Mouse (Mus musculus): ENCODE measurements around the gene Tspan12.
A peak's percentile ranks its signal among the peaks of the same experiment; 100 is the strongest.
"Not testable (repeated sequence)": the region's sequence is repeated elsewhere in the genome, so short reads cannot be mapped to it uniquely, and the experiment has no call there.

Gene Tspan12

GRCm38 (mm10) chr6:21828437-21828836 lies 23.9 kb downstream of the Tspan12 start:
- 0 out of 2 replicates have a peak, but pooled peaks have one; percentile 27 for ATAC-seq (ENCODE audit: low TSS enrichment)

DNA sequence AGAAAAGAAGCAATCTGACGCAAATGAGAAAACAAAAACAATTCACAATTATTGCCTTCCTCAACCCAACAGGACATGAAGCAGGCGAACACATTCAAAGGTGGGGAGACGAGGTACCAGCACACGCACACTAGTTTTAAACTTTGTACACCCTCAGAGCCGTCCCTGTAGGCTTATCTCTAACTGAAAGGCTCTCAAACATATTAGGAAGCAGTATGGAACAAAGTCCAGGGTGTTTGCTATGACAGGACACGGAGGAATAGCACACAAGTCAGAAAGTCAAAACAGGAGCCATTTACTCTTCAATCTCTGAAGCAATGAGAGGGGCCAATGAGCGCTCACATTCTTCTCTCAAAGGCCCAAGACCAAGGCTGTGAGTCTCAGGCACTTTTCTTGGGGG lies 24.3 kb downstream of the Tspan12 start:
- no peak for ATAC-seq (ENCODE audit: low TSS enrichment)

DNA sequence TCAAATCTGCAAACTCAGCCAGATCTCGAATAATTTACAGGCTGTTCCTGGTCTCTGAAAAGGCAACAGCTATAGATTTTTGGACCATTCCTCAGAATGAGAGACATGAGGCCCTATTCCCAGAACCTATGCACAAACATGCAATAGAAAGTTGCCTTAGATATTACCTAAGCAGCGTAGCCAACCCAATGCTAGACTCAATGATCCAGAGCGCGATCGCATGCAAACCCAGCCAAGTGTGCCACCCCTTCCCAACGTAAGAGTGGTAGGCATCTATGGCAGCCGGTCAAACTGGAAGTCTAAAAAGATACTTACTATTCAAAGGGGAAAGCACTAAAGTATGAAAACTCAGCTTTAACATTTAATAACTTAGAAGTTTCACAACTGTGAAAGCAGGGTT lies 28.6 kb downstream of the Tspan12 start:
- ATAC-seq (ENCODE audit: low TSS enrichment), result no peak

- 0 out of 2 replicates have a peak, but pooled peaks have one; percentile 31 for ATAC-seq (ENCODE audit: low TSS enrichment)
Measured at GRCm38 (mm10) chr6:21823281-21823680, 29.0 kb downstream of the Tspan12 start.

- no peak for ATAC-seq (ENCODE audit: low TSS enrichment)
Measured at GRCm38 (mm10) chr6:21822721-21823134, 29.6 kb downstream of the Tspan12 start.

GRCm38 (mm10) chr6:21818107-21818807 lies 34.1 kb downstream of the Tspan12 start:
- ATAC-seq (ENCODE audit: low TSS enrichment), result no peak

- no peak for ATAC-seq (ENCODE audit: low TSS enrichment)
Measured at GRCm38 (mm10) chr6:21806005-21806404, 46.3 kb downstream of the Tspan12 start.

- ATAC-seq (ENCODE audit: low TSS enrichment), result no peak
Measured at GRCm38 (mm10) chr6:21805013-21805570, 47.2 kb downstream of the Tspan12 start.

DNA sequence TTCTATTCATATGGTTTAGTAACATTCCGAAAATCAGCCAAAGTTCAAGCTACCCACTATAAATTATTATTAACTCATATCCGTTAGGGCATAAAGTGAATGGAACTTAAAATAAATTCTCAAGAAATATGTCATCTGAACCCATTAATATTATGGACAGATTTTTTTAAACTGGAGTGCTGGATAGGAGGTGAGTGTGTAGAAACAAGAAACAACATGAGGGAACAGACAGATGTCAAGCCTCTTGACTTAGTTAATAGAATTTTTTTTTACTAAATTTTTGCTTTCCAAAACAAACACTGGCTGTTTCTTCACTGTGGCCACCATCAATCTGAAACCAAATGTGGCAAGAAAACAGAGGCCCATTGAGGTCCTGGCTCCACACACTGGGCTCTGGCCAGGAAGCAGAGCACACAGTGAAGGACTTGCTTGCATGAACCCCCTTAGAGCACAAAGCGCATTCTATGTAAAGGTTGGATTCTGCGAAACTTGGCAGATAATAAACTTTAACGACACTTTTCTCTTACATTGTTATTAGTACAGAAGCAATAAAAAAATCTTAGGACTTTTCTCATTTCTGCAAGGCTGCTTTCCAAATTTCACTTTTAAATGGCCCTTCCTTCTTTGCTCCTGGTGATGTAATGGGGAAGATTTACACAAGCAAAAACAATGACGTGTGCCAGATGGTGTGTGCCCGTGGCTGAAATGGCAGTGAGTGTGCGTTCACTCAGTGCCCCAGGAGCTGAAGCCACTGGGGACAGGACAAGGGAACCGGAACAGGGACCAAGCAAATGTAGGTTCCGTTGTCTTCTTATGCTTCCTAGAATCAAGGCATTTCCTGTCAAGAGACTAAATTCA lies 48.6 kb downstream of the Tspan12 start:
- peak; percentile 64 for ATAC-seq (ENCODE audit: low TSS enrichment)

- ATAC-seq (ENCODE audit: low TSS enrichment), result no peak
Measured at GRCm38 (mm10) chr6:21798581-21798980, 53.7 kb downstream of the Tspan12 start.

GRCm38 (mm10) chr6:21797087-21797486 lies 55.2 kb downstream of the Tspan12 start:
- no peak for ATAC-seq (ENCODE audit: low TSS enrichment)

- peak; percentile 79 for ATAC-seq (ENCODE audit: low TSS enrichment)
Measured at GRCm38 (mm10) chr6:21796413-21796812, 55.9 kb downstream of the Tspan12 start.

GRCm38 (mm10) chr6:21795410-21795809 lies 56.9 kb downstream of the Tspan12 start:
- ATAC-seq (ENCODE audit: low TSS enrichment), result no peak

- peak; percentile 76 for ATAC-seq (ENCODE audit: low TSS enrichment)
Measured at GRCm38 (mm10) chr6:21795072-21795407, 57.3 kb downstream of the Tspan12 start.

DNA sequence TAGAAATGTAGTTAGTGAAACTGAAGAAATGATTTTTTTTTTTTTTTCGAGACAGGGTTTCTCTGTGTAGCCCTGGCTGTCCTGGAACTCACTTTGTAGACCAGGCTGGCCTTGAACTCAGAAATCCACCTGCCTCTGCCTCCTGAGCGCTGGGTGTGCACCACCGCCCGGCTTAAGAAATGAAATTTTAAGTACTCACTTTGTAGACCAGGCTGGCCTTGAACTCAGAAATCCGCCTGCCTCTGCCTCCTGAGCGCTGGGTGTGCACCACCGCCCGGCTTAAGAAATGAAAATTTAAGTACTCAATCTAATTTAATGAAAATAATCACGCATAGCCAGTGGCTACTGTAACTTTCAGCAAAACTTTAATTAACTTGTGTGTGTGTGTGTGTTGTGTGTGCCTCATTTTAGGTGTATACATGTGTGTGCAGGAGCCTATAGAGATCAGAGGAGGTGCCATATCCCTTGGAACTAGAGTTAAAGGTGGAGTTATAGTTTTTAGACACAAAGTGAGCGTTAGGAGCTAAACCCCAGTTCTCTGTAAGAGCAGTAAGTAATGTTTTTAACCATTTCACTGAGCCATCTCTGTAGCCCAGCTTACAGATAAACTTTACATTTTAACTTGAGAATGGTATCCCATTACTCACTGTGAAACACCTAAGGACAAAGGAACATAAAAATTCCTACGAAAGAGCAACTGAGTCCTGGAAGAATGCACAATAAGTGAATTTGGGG lies 57.8 kb downstream of the Tspan12 start:
- peak; percentile 26; the same call in 1 of the 2 replicates for ATAC-seq (ENCODE audit: low TSS enrichment)

- ATAC-seq (ENCODE audit: low TSS enrichment), result no peak
Measured at GRCm38 (mm10) chr6:21791307-21791706, 61.0 kb downstream of the Tspan12 start.

DNA sequence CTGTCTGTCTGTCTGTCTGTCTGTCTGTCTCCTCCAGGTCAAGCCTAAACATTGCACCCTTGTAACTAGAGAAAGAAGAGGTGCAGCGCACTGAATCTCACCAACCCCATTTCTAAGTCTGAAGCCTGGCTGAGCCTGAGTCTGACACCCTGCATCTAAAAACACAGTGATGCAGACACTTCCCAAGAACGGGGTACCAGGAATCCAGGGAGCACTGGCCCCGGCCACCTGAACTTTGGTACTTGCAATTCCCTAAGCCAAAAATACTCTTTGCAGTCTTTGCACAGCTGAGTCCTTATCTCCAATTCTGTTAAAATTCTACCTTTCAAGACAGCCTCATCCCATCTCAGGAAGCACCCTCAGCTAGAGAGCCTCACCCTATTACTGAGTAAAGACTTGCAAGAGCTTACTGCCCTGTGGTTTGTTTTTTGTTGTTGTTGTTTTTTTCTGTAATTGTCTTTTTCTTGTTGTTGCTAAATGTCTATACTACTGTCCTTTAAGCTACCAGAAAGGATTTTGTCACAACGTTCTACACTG lies 61.7 kb downstream of the Tspan12 start:
- no peak for ATAC-seq (ENCODE audit: low TSS enrichment)

- no peak for ATAC-seq (ENCODE audit: low TSS enrichment)
Measured at GRCm38 (mm10) chr6:21790036-21790435, 62.3 kb downstream of the Tspan12 start.

DNA sequence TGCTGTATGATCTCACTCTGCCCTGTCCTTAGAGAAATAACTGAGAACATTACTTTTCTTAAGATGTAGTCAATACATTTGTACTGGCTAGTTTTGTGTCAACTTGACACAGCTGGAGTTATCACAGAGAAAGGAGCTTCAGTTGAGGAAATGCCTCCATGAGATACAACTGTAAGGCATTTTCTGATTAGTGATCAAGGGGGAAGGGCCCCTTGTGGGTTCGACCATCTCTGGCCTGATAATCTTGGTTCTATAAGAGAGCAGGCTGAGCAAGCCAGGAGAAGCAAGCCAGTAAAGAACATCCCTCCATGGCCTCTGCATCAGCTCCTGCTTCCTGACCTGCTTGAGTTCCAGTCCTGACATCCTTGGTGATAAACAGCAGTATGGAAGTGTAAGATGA lies 62.7 kb downstream of the Tspan12 start:
- not testable (repeated sequence) for ATAC-seq (ENCODE audit: low TSS enrichment)

DNA sequence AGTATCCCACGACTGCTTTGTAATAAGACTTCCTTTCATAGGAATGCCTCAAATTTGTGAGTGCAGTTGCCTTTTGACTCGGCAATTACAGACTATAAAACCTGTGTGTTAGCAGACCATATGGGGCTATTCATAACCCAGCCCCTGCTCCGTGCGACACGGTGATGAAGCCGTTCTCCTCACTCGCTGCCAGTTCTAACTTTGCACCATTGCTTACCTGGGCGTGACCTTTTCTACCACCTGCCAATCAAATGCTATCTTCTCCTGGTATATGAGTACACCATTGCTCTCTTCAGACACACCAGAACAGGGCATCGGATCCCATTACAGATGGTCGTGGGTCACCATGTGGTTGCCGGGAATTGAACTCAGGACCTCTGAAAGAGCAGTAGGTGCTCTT lies 64.6 kb downstream of the Tspan12 start:
- no peak for ATAC-seq (ENCODE audit: low TSS enrichment)

GRCm38 (mm10) chr6:21787274-21787673 lies 65.0 kb downstream of the Tspan12 start:
- no peak for ATAC-seq (ENCODE audit: low TSS enrichment)
